Mouse (Mus musculus) thymus, adult 2 months (tissue): Measurements from ENCODE around the gene Micall1.

Source experiments
- CTCF ChIP-seq: fragments of 200-500 bp; IDR thresholded peaks from 2 replicates; pipeline ENCODE4 v1.5.1; 2012; ENCODE audit warnings: mild to moderate bottlenecking, control low read depth, low read length, moderate library complexity, borderline replicate concordance; ENCODE audit not compliant: control insufficient read depth, poor library complexity, insufficient read depth; ENCODE audit errors: extremely low read depth
- POLR2A ChIP-seq: fragments of 200-500 bp; IDR thresholded peaks from 2 replicates; pipeline ENCODE4 v1.6.1; 2012; ENCODE audit warnings: mild to moderate bottlenecking, low read length, control low read depth, moderate library complexity; ENCODE audit not compliant: control insufficient read depth, poor library complexity, insufficient read depth; ENCODE audit errors: extremely low read depth

GRCm38 (mm10) chr15:79095483-79095882 is 13.2 kb upstream of the Micall1 start:
- TF ChIP-seq CTCF (no peak), POLR2A (no peak)
